Mouse (Mus musculus) hindbrain, embryonic 10.5 days (tissue): ENCODE measurements around the gene Foxs1. TPM values are rescaled to one million over a fixed set of nuclear protein-coding genes. Genes with fewer than 3 reads are reported as not detected.
A peak's percentile ranks its signal among the peaks of the same experiment; 100 is the strongest.

Experiments
- DNase-seq: peaks from one replicate; pipeline ENCODE4 v3.0.0-alpha.2; 2017; ENCODE audit warnings: low spot score
- H3K27ac ChIP-seq: fragments of 300-500 bp; sonication (generic); 2 replicates; pipeline ENCODE4 v1.5.1; 2016; ENCODE audit warnings: mild to moderate bottlenecking, moderate library complexity
- H3K27me3 ChIP-seq: fragments of 300-500 bp; sonication (generic); 2 replicates; pipeline ENCODE4 v1.6.1; 2016; ENCODE audit warnings: mild to moderate bottlenecking; ENCODE audit not compliant: poor library complexity, insufficient read depth, severe bottlenecking
- H3K36me3 ChIP-seq: fragments of 300-500 bp; sonication (generic); 2 replicates; pipeline ENCODE4 v1.6.1; 2016; ENCODE audit warnings: mild to moderate bottlenecking, moderate library complexity
- H3K4me1 ChIP-seq: fragments of 300-500 bp; sonication (generic); replicated peaks from 2 replicates; pipeline ENCODE4 v1.6.1; 2016; ENCODE audit warnings: mild to moderate bottlenecking
- H3K4me3 ChIP-seq: fragments of 300-500 bp; sonication (generic); 2 replicates; pipeline ENCODE4 v1.5.1; 2016; ENCODE audit warnings: mild to moderate bottlenecking, moderate library complexity
- H3K9me3 ChIP-seq: fragments of 300-500 bp; sonication (generic); 2 replicates; pipeline ENCODE4 v1.6.1; 2016; ENCODE audit warnings: mild to moderate bottlenecking, moderate library complexity
- WGBS: fragments of 180-500 bp; shearing (Covaris S2); methylation state at CpG from one replicate; pipeline ENCODE4 v1.1.7; 2016; 5-methylcytosine and 5-hydroxymethylcytosine counted together
- polyA plus RNA-seq: library from polyadenylated mRNA; unstranded; fragments of >200 nt; fragmentation: Nextera tagmentation; extraction: Ambion mirVana; gene quantifications from 2 replicates; pipeline ENCODE4 v1.2.1, GENCODE M21; 2016

Gene Foxs1
- polyA plus RNA-seq, 1 experiment from 2014 or later = 1.0 TPM

- H3K4me1 ChIP-seq = peaks cover 59% of the 10 kb centered on the region
- peak overlapping the region; percentile 2; the same call in 1 of the 2 replicates for H3K27ac ChIP-seq
These were observed 25.7 kb downstream of the Foxs1 start for GRCm38 (mm10) chr2:152907114-152907943.

GRCm38 (mm10) chr2:152906274-152907037 lies 26.6 kb downstream of the Foxs1 start:
- peaks cover 13% of the 10 kb centered on the region for H3K27me3 ChIP-seq
- no peaks in the 10 kb centered on the region for H3K9me3 ChIP-seq
- H3K27ac ChIP-seq = no peak overlapping the region
- no peak for DNase-seq
- no peaks in the 10 kb centered on the region for H3K36me3 ChIP-seq
- H3K4me3 ChIP-seq = no peak overlapping the region
- H3K4me1 ChIP-seq = peaks cover 67% of the 10 kb centered on the region
- WGBS = 63% methylated on average over 9 of the region's 9 CpGs

More at GRCm38 (mm10) chr2:152907114-152907943, 25.7 kb downstream of the Foxs1 start:
- H3K36me3 ChIP-seq = no peaks in the 10 kb centered on the region
- no peak for DNase-seq
- H3K4me3 ChIP-seq = no peak overlapping the region
- 47% methylated on average over 14 of the region's 14 CpGs for WGBS
- H3K9me3 ChIP-seq = no peaks in the 10 kb centered on the region
- H3K27me3 ChIP-seq = peaks cover 22% of the 10 kb centered on the region

GRCm38 (mm10) chr2:152905036-152905829 lies 27.8 kb downstream of the Foxs1 start:
- WGBS = 68% methylated on average over 11 of the region's 11 CpGs
- H3K9me3 ChIP-seq = no peaks in the 10 kb centered on the region
- peaks cover under 1% of the 10 kb centered on the region for H3K27me3 ChIP-seq
- H3K27ac ChIP-seq = no peak overlapping the region
- no peak for DNase-seq
- peaks cover 57% of the 10 kb centered on the region for H3K4me1 ChIP-seq
- no peaks in the 10 kb centered on the region for H3K36me3 ChIP-seq
- no peak overlapping the region for H3K4me3 ChIP-seq

- no peak overlapping the region for H3K27ac ChIP-seq
- WGBS = 80% methylated on average over 5 of the region's 5 CpGs
- no peaks in the 10 kb centered on the region for H3K9me3 ChIP-seq
- H3K4me3 ChIP-seq = no peak overlapping the region
- no peaks in the 10 kb centered on the region for H3K27me3 ChIP-seq
- DNase-seq = no peak
- peaks cover 55% of the 10 kb centered on the region for H3K4me1 ChIP-seq
- no peaks in the 10 kb centered on the region for H3K36me3 ChIP-seq
These were observed 28.8 kb downstream of the Foxs1 start for GRCm38 (mm10) chr2:152904127-152904643.

- no peak overlapping the region for H3K27ac ChIP-seq
- no peaks in the 10 kb centered on the region for H3K9me3 ChIP-seq
- peaks cover 55% of the 10 kb centered on the region for H3K4me1 ChIP-seq
- DNase-seq = no peak
- peaks cover 5% of the 10 kb centered on the region for H3K36me3 ChIP-seq
- WGBS = 78% methylated on average over 4 of the region's 4 CpGs
- no peaks in the 10 kb centered on the region for H3K27me3 ChIP-seq
- no peak overlapping the region for H3K4me3 ChIP-seq
These were observed 29.4 kb downstream of the Foxs1 start for GRCm38 (mm10) chr2:152903586-152903985.

- no peak overlapping the region for H3K4me3 ChIP-seq
- H3K9me3 ChIP-seq = no peaks in the 10 kb centered on the region
- no peaks in the 10 kb centered on the region for H3K27me3 ChIP-seq
- no peak overlapping the region for H3K27ac ChIP-seq
- peaks cover 53% of the 10 kb centered on the region for H3K4me1 ChIP-seq
- no peak for DNase-seq
- WGBS = 34% methylated on average over 3 of the region's 3 CpGs
- peaks cover 5% of the 10 kb centered on the region for H3K36me3 ChIP-seq
These were observed 30.4 kb downstream of the Foxs1 start for GRCm38 (mm10) chr2:152902658-152903057.

GRCm38 (mm10) chr2:152901296-152901695 lies 31.7 kb downstream of the Foxs1 start:
- DNase-seq = no peak
- Histone ChIP-seq H3K4me3 (no peak overlapping the region), H3K9me3 (no peaks in the 10 kb centered on the region), H3K36me3 (peaks cover 13% of the 10 kb centered on the region), H3K4me1 (peaks cover 40% of the 10 kb centered on the region), H3K27ac (no peak overlapping the region), H3K27me3 (no peaks in the 10 kb centered on the region)
- whole genome bisulfite sequencing = 92% methylated on average over 15 of the region's 15 CpGs

GRCm38 (mm10) chr2:152899011-152899410 lies 34.0 kb downstream of the Foxs1 start:
- Histone ChIP-seq H3K9me3 (no peaks in the 10 kb centered on the region), H3K27ac (no peak overlapping the region; the same call in 1 of the 2 replicates), H3K4me3 (no peak overlapping the region), H3K36me3 (peaks cover 36% of the 10 kb centered on the region), H3K4me1 (peaks cover 24% of the 10 kb centered on the region), H3K27me3 (no peaks in the 10 kb centered on the region)
- DNase-seq = no peak
- 73% methylated on average over 6 of the region's 6 CpGs for whole genome bisulfite sequencing

- H3K36me3 ChIP-seq = peaks cover 57% of the 10 kb centered on the region
- no peak overlapping the region for H3K4me3 ChIP-seq
- WGBS = 89% methylated on average over 3 of the region's 3 CpGs
- DNase-seq = no peak
- H3K27me3 ChIP-seq = no peaks in the 10 kb centered on the region
- H3K9me3 ChIP-seq = no peaks in the 10 kb centered on the region
- peaks cover 6% of the 10 kb centered on the region for H3K4me1 ChIP-seq
- no peak overlapping the region for H3K27ac ChIP-seq
These were observed 36.1 kb downstream of the Foxs1 start for GRCm38 (mm10) chr2:152896926-152897325.

GRCm38 (mm10) chr2:152895834-152896233 lies 37.2 kb downstream of the Foxs1 start:
- H3K27me3 ChIP-seq = no peaks in the 10 kb centered on the region
- no peaks in the 10 kb centered on the region for H3K9me3 ChIP-seq
- no peak overlapping the region for H3K27ac ChIP-seq
- H3K4me3 ChIP-seq = no peak overlapping the region; the same call in 1 of the 2 replicates
- H3K36me3 ChIP-seq = peaks cover 67% of the 10 kb centered on the region
- WGBS = 94% methylated on average over 9 of the region's 9 CpGs
- no peak for DNase-seq
- no peaks in the 10 kb centered on the region for H3K4me1 ChIP-seq

GRCm38 (mm10) chr2:152888774-152889173 lies 44.2 kb downstream of the Foxs1 start:
- H3K36me3 ChIP-seq = peaks cover 96% of the 10 kb centered on the region
- H3K4me1 ChIP-seq = no peaks in the 10 kb centered on the region
- WGBS = 91% methylated on average over 5 of the region's 5 CpGs
- H3K9me3 ChIP-seq = no peaks in the 10 kb centered on the region
- H3K27ac ChIP-seq = no peak overlapping the region
- H3K4me3 ChIP-seq = no peak overlapping the region
- H3K27me3 ChIP-seq = no peaks in the 10 kb centered on the region
- no peak for DNase-seq

- peaks cover 96% of the 10 kb centered on the region for H3K36me3 ChIP-seq
- no peaks in the 10 kb centered on the region for H3K27me3 ChIP-seq
- no peak for DNase-seq
- H3K4me3 ChIP-seq = no peak overlapping the region
- H3K4me1 ChIP-seq = no peaks in the 10 kb centered on the region
- H3K9me3 ChIP-seq = no peaks in the 10 kb centered on the region
- WGBS = 95% methylated on average over 3 of the region's 3 CpGs
- no peak overlapping the region for H3K27ac ChIP-seq
These were observed 45.8 kb downstream of the Foxs1 start for GRCm38 (mm10) chr2:152887230-152887629.
